Mouse (Mus musculus) heart, postnatal 36 days (tissue): ENCODE measurements around the gene Iqcf3. TPM values are rescaled to one million over a fixed set of nuclear protein-coding genes. Genes with fewer than 3 reads are reported as not detected.

ENCODE experiments used
- DNase-seq, 2 experiments: peaks; one replicate each; pipeline ENCODE4 v3.0.0; 2021 to 2022
- intact Hi-C: fragments of 180-260 bp; cut with DNase I; formaldehyde crosslinking; loops from one replicate; pipeline ENCODE4 v1.15.1; 2025
- total RNA-seq, 2 experiments: library from RNA; stranded (reverse); gene quantifications; 2 replicates each; pipeline ENCODE4 v1.2.3; 2021

The Iqcf3 gene
- total RNA-seq, 2 experiments from 2014 or later = not detected

DNA sequence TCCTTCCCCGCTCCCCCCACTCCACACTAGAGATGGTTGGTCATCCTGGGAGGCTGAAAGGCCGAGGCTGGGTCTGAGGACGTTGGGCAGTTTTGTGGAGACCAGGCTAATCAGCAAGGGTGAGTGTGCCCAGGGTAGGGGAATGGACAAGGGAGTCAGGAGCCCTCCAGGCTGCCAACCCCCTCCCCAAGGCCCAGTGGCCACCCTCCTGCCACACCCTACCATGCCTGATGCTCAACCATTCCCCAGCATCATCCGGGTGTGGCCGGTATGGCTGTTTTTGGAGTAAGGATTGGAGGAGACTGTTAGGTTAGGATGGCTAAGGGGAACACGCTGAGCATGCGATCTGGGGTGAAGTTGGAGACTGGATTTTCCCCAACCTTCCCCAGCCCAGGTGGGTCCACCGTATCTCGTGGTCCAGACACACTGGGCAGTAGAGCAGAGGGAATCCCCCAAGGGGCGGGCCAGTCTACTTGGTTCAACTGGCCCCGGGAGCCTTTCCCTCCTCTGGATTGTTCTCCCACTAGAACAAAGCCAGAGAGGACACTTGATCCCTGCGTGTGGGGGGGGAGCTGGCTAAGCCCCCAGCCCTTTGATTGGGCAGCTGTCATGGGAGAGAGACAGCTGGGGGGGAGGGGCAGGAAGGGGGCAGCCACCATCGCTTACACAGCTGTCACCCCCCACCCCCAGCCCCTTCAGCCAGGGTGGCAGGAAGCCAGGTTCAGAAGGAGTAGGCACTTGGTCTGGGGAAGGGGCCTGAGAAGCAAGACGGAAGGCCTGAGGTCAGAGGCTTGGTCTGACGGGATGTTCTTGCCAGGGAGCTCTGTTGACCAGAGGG lies 104.9 kb downstream of the Iqcf3 start:
- DNase-seq = no peak
- intact Hi-C loops = no loop called here

DNA sequence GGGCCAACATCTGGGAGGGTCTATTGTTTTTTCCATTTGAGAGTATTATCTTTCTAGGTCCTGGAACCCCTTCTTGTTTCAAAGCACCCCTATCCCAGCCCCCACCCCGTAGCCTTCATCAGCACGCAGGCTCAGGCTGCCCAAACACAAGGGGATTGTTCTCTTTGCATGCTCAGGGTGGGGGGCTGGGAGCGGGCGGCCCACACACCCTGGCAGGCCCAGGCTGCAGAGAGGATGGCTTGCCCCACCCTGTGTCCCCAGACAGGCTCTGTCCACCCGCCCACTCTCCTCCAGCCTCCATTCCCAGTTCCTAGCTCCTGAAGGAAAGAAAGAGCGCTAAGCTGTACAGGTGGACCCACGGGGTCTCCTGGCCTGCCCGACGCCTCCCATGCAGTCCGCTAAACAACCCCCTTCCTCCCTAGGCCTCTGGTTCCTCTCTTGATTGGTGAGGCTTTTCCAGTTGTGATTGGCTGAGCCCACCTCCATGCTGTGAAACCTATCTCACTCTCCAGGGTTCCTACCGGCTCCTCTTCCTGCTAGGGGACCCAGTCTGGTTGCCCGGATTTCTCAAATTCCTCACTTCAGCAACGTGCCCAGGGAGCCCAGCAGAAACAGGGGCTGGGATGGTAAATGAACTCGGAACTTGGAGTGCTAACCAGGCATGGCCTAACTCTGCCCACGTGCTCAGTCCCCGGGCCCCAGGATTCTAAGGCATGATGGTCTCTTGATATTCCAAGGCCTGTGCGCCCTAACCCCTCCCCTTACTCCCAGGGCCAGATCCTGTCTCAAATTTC lies 106.3 kb downstream of the Iqcf3 start:
- no peak for DNase-seq

DNA sequence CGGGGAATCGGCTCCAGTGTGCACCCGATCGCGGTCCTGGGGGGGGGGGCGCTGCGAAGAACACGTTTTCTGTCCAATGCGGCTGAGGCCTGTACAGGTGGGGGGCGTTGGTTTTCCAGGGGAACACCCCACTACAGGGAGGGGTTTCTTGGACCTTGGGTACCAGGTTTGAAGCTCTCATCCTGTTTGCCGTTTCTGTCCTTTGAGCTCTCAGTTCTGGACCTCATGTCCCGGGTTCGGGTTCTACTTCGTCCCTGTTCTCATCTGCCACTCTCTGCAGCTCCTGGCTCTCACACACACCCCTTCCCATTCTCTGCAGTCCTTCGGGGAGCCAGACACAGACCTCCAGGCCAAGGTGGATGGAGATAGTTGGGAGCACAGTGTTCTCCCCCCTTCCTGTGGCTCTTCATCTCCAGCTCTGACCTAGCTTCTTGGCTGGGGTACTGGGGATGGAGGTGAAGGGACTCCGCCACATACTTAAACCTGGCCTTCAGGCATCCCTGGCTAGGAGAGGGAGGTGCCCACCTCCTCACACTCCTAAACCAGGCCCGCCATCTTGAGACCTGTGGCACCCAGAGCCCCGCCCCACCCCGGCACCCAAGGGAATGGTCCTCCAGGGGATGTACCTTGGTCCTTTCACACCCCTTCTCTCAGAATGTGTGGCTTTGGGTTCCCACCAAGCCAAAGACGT lies 107.2 kb downstream of the Iqcf3 start:
- DNase-seq = no peak
- intact Hi-C loops = no loop called here

More for the DNA sequence above, 106.3 kb downstream of the Iqcf3 start:
- intact Hi-C loops = no loop called here

DNA sequence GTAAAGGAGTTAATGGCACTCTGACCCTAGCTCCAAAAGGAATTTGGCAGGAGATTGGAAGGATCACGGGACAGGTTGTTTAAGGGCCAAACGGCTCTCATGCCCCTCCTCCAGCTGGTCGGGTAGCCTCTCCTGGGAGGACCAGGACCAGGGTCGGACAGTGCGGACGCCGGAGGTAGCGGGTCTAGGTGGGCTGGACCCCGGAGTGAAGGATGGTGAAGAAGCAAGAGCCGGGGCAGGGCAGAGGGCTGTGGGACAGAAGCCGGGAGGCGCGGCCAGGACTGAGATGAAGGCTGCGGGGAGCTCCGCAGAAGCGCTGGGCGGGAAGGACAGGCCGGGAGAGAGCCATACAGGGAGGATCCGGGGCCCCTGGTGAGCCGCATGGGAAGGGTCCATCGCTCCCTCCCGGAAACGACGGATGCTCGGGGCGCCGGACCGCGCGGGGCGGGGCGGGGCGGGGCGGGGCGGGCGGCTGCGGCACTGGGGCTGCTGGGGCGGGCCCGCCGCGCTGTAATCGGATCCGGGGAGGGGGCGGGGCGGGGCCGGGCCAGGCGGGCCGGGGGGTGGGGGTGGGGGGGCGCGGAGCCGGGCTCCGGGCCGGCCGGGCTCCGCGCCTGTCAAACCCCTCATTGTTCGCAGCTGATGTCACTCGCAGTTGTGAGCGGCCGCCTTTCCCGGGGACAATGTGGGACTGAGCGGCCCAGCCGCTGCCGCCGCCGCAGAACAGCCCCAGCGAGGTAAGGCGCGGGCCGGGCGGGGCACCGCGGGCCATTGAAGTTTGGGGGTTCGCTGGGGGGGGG lies 108.0 kb downstream of the Iqcf3 start, which contains the start of gene Pcbp4:
Gene Pcbp4, plus strand, starts transcription at position 21 of the 800 bp plus-strand sequence.
- intact Hi-C loops = no loop called here

More for the DNA sequence above, 108.0 kb downstream of the Iqcf3 start, which contains the start of gene Pcbp4:
- peak; percentile 71 to 74 for DNase-seq

Other genes with a start within 250 kb of the Iqcf3 start
- 10 to 100 TPM; 56.6 to 56.8 TPM for gene Dusp7, start 193.0 kb downstream of the Iqcf3 start, total RNA-seq
- gene Rpl29, start 132.2 kb downstream of the Iqcf3 start, total RNA-seq = 100 to 1,000 TPM; 281 to 289 TPM
- gene Acy1, start 123.3 kb downstream of the Iqcf3 start, total RNA-seq = 10 to 100 TPM; 24.9 to 27.0 TPM
- gene Abhd14b, start 114.2 kb downstream of the Iqcf3 start, total RNA-seq = 1 to 10 TPM; 7.2 to 8.3 TPM
- 10 to 100 TPM; 20.9 to 25.1 TPM for gene Abhd14a, start 114.0 kb downstream of the Iqcf3 start, total RNA-seq
- 10 to 100 TPM; 72.8 to 73.4 TPM for gene Pcbp4, start 108.3 kb downstream of the Iqcf3 start, total RNA-seq
- not detected for gene Gpr62, start 95.7 kb downstream of the Iqcf3 start, total RNA-seq
- gene Rrp9, start 85.7 kb downstream of the Iqcf3 start, total RNA-seq = 10 to 100 TPM; 24.9 to 27.7 TPM
- gene Parp3, start 84.7 kb downstream of the Iqcf3 start, total RNA-seq = 10 to 100 TPM; 27.2 to 33.7 TPM
- not detected for gene Iqcf1, start 61.7 kb downstream of the Iqcf3 start, total RNA-seq
- gene Iqcf5, start 47.1 kb downstream of the Iqcf3 start, total RNA-seq = not detected
- gene Iqcf4, start 9.4 kb upstream of the Iqcf3 start, total RNA-seq = not detected
- not detected for gene Iqcf6, start 65.0 kb upstream of the Iqcf3 start, total RNA-seq
- gene Grm2, start 94.5 kb upstream of the Iqcf3 start, total RNA-seq = not detected
- 10 to 100 TPM; 45.8 to 48.8 TPM for gene Tex264, start 124.3 kb upstream of the Iqcf3 start, total RNA-seq
- 10 to 100 TPM in 1 of 2 experiments, 1 to 10 TPM in 1; 9.1 to 10.2 TPM for gene Rad54l2, start 227.6 kb upstream of the Iqcf3 start, total RNA-seq